Mouse (Mus musculus) right cerebral cortex, postnatal 36 days (tissue): Measurements from ENCODE around the gene Zfand2b.

Source experiments
- DNase-seq, 2 experiments: peaks; one replicate each; pipeline ENCODE4 v3.0.0; 2022; ENCODE audit warnings: low spot score in 2 of 2, mixed read lengths in 1 of 2

Zfand2b gene

GRCm38 (mm10) chr1:75212542-75212941, 44.1 kb downstream of the Zfand2b start:
- DNase-seq = no peak

GRCm38 (mm10) chr1:75213096-75213495, 44.6 kb downstream of the Zfand2b start:
- no peak for DNase-seq

- no peak for DNase-seq
Observed at GRCm38 (mm10) chr1:75214442-75214841, 46.0 kb downstream of the Zfand2b start.

GRCm38 (mm10) chr1:75214886-75215285, 46.4 kb downstream of the Zfand2b start:
- peak in 1 of 2 experiments; percentile 50 for DNase-seq

- no peak for DNase-seq
Observed at GRCm38 (mm10) chr1:75215785-75216184, 47.3 kb downstream of the Zfand2b start.

- no peak for DNase-seq
Observed at GRCm38 (mm10) chr1:75216797-75217585, 48.5 kb downstream of the Zfand2b start.

GRCm38 (mm10) chr1:75217893-75218226, 49.4 kb downstream of the Zfand2b start:
- DNase-seq = no peak

GRCm38 (mm10) chr1:75218227-75219001, 50.0 kb downstream of the Zfand2b start:
- peak; percentile 71 to 77 for DNase-seq

- DNase-seq = peak; percentile 90 to 92
Observed at GRCm38 (mm10) chr1:75219078-75219477, 50.6 kb downstream of the Zfand2b start.

- DNase-seq = peak in 1 of 2 experiments; percentile 24
Observed at GRCm38 (mm10) chr1:75219531-75219930, 51.1 kb downstream of the Zfand2b start, which contains the start of gene Tuba4a. TSS of gene Tuba4a (minus strand) at chr1:75219865.
